In the genomic region with DNA sequence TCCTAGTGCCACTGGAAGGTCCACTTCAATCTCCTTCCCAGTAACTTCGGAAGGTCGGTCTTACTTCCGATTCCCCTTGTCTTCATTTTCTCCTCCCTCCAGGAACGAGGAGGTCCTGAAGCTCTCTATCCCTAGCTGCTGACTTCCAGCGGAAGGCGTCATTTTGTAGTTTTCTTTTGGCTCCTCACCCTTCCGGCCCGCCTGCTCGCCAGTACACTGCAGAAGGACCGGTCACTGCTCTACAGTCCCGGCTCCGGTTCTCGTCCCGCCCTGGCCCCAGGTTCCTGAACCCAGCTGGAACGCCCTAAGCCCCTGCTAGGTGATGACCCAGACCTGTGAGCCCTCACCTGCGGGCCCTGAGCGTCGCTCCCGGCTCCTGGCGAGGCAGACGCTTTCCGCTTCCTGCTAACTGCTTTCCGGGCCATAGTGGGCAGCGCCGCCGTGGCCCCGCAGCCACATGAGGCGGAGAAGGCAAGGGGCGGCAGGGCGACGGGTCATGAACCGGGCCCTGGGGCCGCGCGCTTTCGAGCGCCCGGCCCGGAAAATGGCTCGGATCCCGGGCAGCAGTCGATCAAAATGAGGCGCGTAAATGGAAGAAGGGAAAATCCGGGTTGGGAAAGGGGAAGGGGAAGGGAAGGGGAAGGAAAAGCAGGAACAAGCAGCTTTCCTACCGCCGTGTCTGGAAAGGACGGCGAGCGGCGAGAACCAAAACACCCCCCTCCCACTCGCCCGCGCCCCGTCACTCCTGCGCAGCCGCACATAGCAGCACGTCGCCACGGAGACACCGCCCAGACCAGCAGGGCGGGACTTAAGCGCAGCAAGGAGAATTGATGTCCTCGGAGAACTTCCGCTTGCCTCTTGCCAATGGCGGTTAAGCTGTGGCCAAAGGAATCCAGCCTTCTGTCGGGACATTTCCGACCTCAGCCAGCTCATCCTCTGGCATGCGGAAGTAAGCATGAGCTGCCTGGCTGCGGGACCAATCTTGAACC, we compare ENCODE assay signal across 1 mouse cellular context.
TF ChIP-seq lines count a peak whose summit lies in the region.

A gene (minus strand): TSS at position 749 of the 989 bp plus-strand sequence.

TF ChIP-seq in myocyte, 11 proteins besides CTCF, POLR2A, EP300 and RAD21 (continued from another document):
- no peak for TF ChIP-seq TCF12 (IDR thresholded peaks at IDR 0.05; ENCODE audit: insufficient read depth, poor library complexity, severe bottlenecking)
- TF ChIP-seq REST (IDR thresholded peaks at IDR 0.05; ENCODE audit: insufficient read depth, insufficient read length) = no peak
- TF ChIP-seq MAX (IDR thresholded peaks at IDR 0.05; ENCODE audit: low read depth) = no peak
- peak; percentile 18 for TF ChIP-seq E2F4 (IDR thresholded peaks at IDR 0.05; ENCODE audit: insufficient read depth)
- TF ChIP-seq MYOD1 (IDR thresholded peaks at IDR 0.05; ENCODE audit: control insufficient read depth in 1 of 3, insufficient read length in 2 of 3, low read depth in 2 of 3) = peak in 1 of 3 experiments; percentile 18
- peak in 1 of 3 experiments; percentile 16 for TF ChIP-seq MYOG (IDR thresholded peaks at IDR 0.05; ENCODE audit: control insufficient read depth in 1 of 3, insufficient read depth in 1 of 3, insufficient read length in 2 of 3, low read depth in 2 of 3)
